Mouse (Mus musculus) urinary bladder, postnatal 25 days (tissue): ENCODE data around the gene Glrx2.
A peak's percentile ranks its signal among the peaks of the same experiment; 100 is the strongest.
"Not testable (repeated sequence)": the region's sequence is repeated elsewhere in the genome, so short reads cannot be mapped to it uniquely, and the experiment has no call there.

Experiments used
- DNase-seq: peaks from one replicate; pipeline ENCODE4 v3.0.0; 2022; ENCODE audit warnings: low spot score

Glrx2 gene

DNA sequence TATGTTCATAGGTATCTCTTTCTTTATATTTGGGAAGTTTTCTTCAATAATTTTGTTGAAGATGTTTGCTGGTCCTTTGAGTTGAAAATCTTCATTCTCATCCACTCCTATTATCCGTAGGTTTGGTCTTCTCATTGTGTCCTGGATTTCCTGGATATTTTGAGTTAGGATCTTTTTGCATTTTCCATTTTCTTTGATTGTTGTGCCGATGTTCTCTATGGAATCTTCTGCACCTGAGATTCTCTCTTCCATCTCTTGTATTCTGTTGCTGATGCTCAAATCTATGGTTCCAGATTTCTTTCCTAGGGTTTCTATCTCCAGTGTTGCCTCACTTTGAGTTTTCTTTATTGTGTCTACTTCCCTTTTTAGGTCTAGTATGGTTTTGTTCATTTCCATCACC lies at the start of gene Glrx2:
Gene Glrx2, plus strand, starts transcription at position 301 of the 400 bp plus-strand sequence.
- DNase-seq, result not testable (repeated sequence)

DNA sequence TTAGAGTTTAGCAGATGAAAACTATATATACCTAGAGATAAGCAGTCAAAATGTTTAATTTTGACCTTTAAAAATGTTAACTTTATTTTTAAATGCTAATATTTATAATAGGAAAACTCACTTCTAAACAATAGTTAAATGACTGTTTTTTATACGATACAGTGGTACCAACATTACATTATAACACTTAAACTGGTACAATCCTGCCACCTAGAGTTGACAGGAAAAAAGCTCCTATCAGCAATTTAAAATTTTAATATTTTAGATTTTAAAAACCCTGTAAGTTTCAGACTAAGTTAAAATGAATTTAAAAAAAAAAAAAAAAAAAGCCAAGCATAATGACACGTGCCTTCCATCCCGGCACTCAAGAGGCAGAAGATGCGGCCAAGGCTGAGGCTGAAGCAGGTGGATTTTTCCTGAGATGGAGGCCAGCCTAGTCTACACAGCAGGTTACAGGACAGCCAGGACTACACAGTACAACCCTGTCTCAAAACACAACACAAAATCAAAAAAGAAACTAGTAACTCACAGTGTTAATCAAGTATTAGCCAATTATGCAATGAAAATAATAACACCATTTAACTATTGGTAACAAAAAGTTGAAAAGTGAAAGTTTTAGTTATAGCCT lies 40.3 kb upstream of the Glrx2 start:
- no peak for DNase-seq

DNA sequence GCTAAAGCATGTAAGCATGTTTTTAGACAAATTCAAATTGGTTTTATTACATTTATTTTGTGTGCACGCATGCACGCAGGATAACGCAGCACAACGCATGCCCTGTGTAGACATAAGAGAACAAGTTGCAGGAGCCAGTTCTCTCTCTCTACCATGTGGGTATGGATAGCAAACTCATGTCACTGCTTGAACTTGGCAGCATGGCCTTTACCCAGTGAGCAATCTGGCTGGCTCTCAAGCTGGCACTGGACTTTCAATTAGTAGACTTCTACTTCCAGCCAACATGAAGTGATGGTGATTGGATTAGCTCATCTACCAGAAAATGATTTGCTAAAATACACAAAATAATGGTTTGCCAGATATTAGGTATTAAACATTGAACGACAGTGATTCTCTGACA lies 35.0 kb upstream of the Glrx2 start:
- no peak for DNase-seq

DNA sequence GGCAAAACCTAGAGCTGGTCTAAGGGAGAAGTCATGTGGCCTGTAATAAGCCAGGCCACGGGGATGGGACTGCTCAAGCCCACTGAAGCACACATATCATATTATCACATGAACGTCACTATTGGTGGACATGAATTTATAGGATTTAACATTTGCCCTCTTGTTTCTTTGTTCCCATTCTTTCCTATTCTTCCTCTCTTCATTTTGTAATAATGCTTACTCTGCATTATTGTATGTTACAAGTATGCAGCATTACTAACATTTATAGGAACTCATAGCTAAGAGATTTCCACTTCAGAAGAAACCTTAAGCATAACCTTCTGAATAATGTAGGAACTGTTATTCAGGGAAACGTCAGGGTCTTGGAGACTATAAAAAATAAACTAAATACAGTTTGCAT lies 31.3 kb upstream of the Glrx2 start:
- no peak for DNase-seq

DNA sequence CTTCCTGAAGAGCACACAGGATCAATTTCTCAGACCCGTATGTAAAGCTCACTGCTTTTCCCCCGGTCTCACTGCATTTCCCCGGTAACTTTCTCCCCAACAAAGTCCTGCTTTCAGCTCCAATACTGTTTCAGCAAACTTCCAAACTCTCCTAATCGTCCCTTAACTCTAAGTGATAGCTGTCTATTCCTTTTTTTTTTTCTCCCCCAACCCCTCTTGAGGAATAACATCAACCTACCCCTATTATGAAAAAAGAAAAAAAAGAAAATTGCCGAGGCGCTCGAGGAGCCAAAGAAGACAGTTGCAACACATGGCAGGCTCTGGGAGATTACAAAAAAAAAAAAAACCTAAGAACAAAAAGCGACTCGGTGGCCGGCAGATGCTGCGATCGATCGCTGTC lies 14.4 kb upstream of the Glrx2 start:
- DNase-seq, result no peak

DNA sequence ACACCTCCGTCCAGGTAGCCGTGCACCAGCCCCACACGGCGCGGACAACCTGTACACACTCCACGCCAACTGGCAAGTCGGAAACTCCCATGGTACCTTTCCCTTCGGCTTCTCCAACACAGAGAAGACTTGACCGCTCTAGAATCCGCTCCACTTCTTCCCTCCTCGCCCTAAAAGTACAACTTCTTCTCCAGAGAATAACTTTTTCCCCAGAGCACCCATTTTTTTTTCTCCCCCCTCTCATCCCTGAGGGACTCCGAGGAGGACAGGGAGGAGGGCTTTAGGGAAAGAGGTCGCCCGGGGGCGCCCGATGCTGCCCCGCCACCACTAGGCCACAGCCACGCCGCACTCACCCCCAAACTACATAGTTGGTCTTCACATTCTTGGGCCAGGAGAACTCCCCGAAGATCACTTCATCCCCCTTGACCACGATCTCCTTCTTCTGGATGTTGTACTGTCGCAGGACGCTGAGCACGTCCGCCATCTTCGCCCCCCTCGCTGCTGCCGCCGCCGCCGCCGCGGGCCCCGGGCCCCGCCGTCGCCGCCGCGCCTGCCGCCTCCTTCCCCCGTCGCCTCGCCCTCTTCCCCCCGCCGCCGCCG lies 13.9 kb upstream of the Glrx2 start:
- DNase-seq, result peak; percentile 16

DNA sequence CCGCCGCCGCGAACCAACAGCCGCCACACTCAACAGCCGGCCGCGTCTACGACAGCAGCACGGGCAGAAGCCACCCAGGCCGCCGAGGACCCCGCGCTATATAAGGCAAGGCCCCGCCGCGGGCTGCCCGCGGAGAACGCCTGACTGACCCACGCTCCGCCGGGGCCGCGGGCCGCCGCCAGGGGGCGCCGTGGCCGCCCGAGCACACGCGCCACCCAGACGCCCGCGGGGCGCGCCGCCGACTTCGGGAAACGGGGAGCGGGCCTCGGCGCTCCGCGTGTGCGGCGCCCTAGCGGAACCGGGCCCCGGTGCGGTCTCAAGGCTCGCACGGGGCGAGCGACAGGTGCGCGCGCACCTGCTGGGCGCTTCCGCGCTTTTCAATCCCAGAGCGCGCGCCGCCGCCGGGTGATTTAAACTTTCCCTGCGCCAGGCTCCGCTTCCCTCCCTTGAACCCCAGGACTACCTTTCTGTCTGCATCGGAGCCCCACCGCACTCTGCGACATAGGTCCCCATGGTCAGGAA lies 13.3 kb upstream of the Glrx2 start, which contains the start of gene Cdc73:
Gene Cdc73, minus strand, starts transcription at position 153 of the 522 bp plus-strand sequence.
- peak; percentile 93 for DNase-seq

DNA sequence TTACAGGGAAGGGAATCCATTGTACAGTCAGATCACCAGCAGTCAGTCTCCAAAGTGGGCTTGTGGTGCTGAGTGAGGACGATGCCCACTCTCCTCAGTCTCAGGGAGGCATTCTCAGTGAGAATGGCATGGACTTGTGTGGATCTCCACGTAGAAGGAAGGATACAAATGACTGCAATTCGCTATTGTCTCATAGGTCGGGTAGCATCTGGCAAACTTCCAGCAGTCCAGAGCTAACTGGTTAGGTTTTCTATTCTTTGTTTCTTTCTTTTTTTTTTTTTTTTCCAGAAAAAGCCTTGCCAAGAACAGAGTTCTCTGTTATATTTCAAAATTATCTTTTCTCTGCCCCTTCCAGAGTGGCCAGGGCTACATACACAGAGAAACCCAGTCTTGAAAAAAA lies 9.1 kb upstream of the Glrx2 start:
- no peak for DNase-seq

DNA sequence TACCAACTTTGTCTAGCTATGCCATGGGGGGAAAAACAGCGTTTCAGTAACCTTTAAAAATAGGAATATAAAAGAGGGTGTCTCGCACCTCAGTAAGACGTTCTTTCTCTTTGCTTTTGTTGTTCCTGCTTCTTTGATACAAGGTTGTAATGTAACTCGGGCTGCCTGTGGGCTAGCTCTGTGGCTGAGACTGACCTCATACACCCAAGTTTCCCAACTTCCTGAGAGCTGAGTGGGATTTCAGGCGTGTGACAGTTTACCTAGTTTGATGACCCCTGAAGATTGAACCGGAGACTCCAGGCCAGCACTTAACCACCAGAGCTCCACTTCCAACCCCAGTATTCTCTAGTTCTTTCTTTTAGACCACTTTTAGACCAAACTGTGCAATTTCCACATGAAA lies 7.8 kb upstream of the Glrx2 start:
- DNase-seq, result no peak

DNA sequence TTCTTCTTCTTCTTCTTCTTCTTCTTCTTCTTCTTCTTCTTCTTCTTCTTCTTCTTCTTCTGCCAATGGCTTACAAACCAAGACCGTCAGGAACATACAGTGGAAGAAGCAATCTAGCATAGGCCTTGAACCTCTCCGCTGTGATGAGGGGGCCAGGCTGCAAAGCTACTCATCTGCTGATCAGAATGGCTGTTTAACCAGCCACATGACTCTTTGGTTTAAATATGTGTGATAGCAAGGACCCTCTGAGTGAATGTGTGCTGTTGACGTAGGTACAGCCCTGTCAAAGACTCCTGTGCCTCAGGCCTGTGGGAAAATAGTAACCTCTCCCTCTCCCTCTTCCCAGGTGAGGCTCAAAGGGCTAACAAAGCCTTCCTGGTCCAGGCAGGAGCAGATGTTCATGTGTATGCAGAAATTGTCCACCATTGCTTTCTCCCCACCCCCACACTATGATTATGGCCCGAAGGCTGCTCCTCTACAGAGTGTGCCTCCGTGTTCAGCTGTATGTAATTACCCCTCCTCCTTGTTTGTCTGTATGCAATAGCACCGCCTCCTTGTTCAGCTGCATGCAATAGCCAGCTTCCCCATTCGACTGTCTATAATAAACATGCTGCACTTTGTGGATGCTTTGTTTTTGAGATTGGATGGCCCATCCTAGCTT lies 6.0 kb upstream of the Glrx2 start:
- no peak for DNase-seq

DNA sequence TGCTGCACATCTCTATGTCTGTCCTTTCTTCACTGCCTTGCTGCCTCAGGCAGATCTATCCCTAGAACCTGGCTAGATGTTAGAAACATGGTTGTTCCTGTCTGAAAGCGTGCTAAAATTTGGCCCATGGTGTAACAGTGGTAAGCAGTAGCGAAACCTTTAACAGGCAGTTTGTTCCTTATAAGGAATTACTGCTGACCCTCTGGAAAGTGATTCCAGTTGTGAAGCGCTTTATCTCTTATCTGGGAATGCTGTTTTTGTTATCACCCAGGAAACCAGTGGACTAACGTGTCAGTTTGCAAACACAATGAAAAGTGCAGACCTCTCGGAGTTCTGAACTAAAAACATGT lies 5.5 kb upstream of the Glrx2 start:
- no peak for DNase-seq

DNA sequence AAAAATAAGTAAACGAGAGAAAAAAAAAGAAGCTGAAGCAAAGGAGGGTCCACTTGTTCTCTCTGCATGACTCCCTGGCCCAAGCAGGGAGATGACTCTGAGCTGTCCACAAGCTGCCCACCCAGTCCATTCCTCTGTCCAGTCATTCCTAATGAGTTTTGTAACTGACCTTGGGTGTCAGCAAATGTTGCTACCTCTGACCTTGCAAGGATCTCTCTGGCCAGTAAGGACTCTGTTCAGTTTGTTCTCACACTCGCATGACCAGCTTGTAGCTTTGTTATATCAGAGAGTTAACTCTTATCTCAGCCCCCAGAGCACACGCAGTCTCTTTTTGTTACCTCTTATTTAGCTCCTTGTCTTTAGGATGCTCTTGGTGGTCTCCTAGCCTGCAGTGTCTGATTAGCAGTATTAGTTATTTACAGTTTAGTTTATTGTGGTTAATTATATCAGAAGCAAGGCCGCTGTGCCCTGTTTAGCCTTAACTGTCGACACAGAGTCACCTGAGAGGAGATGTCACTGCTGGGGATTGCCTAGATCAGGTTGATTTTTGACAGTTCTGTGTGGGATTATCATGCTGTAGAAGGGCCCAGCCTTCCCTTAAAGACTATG lies 8.4 kb downstream of the Glrx2 start:
- DNase-seq, result no peak

DNA sequence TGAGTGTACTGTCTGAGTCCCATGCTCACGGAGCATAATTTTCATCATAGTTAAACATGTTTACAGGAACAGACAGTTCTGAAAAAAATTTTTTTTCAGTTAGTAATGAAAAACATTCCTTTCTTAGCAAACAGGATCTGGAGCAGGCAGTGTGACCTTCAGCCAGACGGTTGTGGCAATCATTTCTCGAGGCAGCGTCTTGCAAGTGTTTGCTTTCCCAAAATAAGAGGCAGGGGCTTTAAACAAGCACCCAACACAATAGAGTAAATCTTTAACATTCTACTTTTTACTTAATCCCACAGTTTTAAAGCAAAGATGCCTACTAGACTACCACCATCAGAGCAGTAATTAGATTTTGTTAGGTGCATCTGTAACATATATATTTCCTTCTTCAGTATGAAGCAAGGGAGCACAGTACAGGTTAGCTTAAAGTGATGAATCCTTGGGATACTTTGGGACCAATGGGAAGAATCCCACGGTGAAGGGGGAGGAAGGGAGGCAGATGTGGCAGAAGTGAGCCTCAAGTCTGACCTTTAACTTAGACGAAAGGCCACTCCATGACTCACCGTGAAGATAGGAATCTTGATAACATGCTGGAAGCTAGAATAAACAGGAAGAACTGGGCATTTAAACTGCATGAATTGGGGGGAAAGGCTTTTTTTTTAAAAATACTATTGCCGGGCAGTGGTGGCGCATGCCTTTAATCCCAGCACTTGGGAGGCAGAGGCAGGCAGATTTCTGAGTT lies 11.7 kb downstream of the Glrx2 start:
- DNase-seq, result no peak

DNA sequence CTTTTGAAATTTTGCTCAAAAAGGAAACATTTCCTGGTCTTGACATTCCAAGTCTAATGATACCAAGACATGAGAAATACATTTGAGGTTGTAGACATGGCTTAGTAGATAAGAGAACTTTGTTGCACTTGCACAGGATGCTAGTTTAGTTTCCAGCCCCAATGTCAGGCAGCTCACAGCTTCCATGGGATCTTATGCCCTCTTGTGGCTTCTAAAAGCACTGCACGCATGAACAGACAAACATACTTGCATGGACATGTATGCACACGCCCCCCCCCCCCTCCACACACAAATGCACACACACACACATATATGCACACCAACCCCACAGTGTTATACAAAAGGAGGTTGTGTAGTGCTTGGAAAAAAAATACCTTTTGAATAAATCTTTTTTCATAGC lies 14.8 kb downstream of the Glrx2 start:
- DNase-seq, result no peak

DNA sequence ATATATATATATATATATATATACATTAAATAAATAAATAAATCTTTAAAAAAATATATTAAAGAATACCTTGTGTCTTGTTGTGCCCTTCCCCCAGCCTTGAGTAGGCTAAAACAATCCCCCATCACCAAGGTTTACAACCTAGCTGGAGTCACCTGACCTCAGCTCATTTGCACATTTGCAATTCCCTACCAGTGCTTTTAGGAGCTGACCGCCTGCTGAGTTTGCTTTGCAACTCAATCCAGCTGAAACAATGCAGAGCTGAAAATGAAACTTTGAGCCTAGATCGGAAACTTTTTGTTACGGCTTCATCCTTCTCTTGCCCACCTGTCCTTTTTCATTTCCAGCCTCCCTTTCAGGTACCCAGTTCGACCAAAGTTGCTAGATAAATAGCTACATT lies 15.6 kb downstream of the Glrx2 start:
- no peak for DNase-seq

DNA sequence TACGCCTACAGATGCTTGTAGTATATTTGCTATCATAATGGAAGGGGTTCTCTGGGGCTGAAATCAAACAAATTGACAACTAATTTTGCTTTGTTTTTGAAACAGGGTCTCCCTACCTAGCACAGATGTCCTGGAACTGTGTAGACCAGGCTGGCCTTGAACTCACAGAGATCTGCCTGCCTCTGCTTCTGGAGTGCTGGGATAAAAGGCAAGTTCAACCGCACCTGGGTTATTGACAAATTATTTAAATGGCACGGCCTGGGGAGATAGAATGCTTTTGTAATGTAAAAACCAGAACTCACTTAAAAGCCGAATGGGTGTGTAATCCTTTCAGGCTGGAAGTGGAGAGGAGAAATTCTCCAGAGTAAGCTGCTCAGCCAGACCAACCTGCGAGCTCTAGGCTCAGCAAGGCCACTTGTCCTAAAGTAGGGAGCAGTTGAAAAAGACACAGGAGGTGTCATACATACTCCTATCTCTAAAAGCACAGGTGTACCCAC lies 17.8 kb downstream of the Glrx2 start:
- DNase-seq, result no peak

DNA sequence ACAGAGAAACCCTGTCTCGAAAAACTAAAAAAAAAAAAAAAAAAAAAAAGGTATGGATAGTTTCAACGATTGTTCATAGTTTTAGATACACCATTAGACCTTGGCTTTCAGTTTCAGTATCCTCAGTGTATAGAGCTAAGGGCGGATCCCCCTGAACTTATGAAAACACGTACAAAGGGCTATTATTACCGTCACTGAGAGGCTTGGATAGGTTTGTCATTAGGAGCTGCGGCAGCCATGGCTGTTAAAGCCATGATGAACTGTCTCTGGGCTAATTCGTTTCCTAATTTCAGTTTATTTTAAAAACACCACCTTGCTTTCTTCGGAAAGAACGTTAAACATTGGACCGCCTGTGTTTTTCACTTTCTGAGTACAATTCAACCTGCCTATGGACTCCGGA lies 22.7 kb downstream of the Glrx2 start:
- no peak for DNase-seq

DNA sequence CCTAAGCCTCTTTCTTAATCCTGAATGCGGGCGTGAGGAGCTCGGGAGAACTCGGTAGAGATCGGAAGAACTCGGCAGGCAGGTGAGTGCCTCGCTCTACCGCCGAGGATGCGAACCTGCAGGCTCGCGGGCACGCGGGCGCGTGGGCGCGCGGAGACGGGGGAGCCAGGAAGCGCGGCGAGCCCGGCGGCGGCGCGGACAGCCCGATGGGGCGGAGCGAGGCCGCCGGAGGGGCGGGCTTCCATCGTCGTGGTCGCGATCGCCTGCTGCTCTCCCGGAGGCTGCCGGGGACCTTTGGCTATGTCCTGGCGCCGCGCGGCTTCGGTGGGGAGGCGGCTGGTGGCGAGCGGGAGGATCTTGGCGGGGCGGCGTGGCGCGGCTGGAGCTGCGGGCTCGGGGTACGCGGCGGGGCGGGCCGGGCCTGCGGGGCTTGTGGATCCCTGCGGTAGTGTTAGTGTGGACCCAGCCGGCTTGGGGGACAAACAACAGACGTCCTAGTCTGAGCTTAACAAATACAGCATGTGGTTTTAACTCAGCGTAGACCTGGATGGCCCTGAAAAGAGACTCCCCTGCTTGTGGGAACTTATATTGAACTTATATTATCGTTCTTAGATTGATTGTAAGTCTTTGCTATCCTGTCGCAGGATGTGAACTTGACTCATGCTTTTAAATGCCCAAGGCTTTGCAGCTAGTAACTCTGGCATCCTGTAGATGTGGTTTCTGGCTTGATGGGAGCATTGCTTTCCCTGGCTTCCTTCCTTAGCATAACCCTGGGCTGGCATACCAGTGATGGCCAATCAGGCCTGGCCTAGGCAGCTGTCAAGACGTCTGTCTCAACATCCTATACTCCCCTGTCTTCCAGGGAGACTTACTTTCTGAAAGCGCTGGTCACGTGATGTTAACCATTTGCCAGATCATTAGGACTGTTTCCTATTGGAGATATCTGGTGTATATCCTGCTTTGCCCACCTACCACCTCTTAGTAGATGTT lies 23.5 kb downstream of the Glrx2 start:
- DNase-seq, result peak; percentile 90

DNA sequence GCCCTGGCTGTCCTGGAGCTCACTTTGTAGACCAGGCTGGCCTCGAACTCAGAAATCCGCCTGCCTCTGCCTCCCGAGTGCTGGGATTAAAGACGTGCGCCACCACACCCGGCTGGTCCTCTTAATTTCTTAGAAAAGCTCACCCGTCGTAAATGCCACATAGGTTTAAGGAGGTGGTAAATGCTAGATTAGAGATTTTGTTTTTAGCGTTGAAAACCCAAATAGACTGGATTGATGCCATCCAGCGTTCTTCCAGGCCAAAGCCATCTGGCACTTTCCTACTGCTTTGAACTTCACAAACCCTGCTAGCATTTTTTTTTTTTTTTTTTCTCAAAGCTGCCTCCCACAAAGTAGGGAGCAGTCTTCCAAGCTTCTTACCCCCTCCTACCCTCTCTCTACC lies 24.4 kb downstream of the Glrx2 start:
- no peak for DNase-seq

DNA sequence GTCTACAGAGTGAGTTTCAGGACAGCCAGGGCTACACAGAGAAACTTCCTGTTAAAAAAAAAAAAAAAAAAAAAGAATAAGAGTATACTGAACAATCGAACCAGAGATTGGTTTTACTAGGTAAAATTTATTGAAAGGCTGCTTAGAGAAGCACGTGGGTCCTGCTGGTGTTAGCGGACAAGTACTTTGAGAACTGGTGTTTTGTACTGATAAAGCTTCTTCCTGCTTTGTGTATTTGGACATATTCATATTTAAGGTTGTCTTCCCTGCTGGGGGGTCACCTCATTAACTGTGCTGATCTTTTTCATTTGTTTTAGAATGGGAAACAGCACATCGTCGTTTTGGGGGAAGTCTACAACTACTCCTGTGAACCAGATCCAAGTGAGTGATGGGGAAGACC lies 25.2 kb downstream of the Glrx2 start:
- DNase-seq, result no peak

DNA sequence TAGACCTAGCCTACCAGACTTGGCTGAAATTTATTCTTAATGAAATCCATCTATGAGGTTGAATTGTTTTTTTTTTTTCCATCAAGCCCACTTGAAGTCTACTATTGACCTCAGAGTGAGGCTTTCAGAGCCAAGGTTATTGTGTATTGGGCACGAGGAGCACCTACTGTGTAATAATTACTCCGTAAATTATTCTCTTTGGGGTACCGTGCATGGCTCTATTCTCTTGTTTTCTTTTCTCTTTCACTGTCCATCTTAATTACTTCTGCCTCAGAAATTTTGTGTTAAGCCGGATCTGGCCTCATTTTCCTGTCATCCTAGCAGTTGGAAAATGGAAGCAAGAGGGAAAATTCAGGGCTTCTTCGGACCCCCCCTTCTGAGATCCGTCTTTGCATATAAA lies 26.0 kb downstream of the Glrx2 start:
- no peak for DNase-seq
